Mouse (Mus musculus) embryo, embryonic 11.5 days (tissue): ENCODE data around the gene Proser3.

ENCODE experiments used
- DNase-seq: peaks from one replicate; pipeline ENCODE4 v3.0.0-alpha.2; 2012; ENCODE audit warnings: low read depth, low spot score

Proser3 gene

GRCm38 (mm10) chr7:30579950-30580349 is 27.9 kb upstream of the Proser3 start:
- no peak for DNase-seq

- no peak for DNase-seq
These were observed 20.9 kb upstream of the Proser3 start for GRCm38 (mm10) chr7:30572969-30573368.

- no peak for DNase-seq
These were observed 20.3 kb upstream of the Proser3 start for GRCm38 (mm10) chr7:30572389-30572788.

- no peak for DNase-seq
These were observed 15.5 kb upstream of the Proser3 start for GRCm38 (mm10) chr7:30567555-30567954.

- no peak for DNase-seq
These were observed 13.9 kb upstream of the Proser3 start for GRCm38 (mm10) chr7:30566033-30566432.

- no peak for DNase-seq
These were observed 13.0 kb upstream of the Proser3 start, which contains the start of gene Igflr1 for GRCm38 (mm10) chr7:30564970-30565571. Gene Igflr1 (plus strand): TSS chr7:30565427.

GRCm38 (mm10) chr7:30563906-30564280 is 11.8 kb upstream of the Proser3 start:
- DNase-seq: no peak

- peak; percentile 98 for DNase-seq
These were observed 11.2 kb upstream of the Proser3 start, which contains the start of the genes U2af1l4, Gm49396 and Psenen for GRCm38 (mm10) chr7:30563117-30563905. Gene U2af1l4 (plus strand): TSS chr7:30563301. Gene Gm49396 (plus strand): TSS chr7:30563344. Gene Psenen (minus strand): TSS chr7:30563627.

GRCm38 (mm10) chr7:30562526-30563116 is 10.5 kb upstream of the Proser3 start:
- no peak for DNase-seq

- DNase-seq: no peak
These were observed 8.2 kb upstream of the Proser3 start for GRCm38 (mm10) chr7:30560296-30560695.

GRCm38 (mm10) chr7:30559443-30559954 is 7.4 kb upstream of the Proser3 start, which contains the start of gene Lin37:
Gene Lin37 (minus strand): TSS chr7:30559838.
- DNase-seq: peak; percentile 93

- no peak for DNase-seq
These were observed 6.8 kb upstream of the Proser3 start for GRCm38 (mm10) chr7:30558656-30559442.

GRCm38 (mm10) chr7:30557901-30558514 is 5.9 kb upstream of the Proser3 start:
- no peak for DNase-seq

- DNase-seq: no peak
These were observed 4.9 kb upstream of the Proser3 start for GRCm38 (mm10) chr7:30556894-30557536.

- DNase-seq: no peak
These were observed 1.9 kb upstream of the Proser3 start for GRCm38 (mm10) chr7:30553810-30554584.

GRCm38 (mm10) chr7:30553021-30553589 is 1.0 kb upstream of the Proser3 start:
- no peak for DNase-seq

GRCm38 (mm10) chr7:30551445-30552101 is 526 bp downstream of the Proser3 start:
- DNase-seq: peak; percentile 31

- DNase-seq: no peak
These were observed 1.5 kb downstream of the Proser3 start for GRCm38 (mm10) chr7:30550603-30551002.

- DNase-seq: no peak
These were observed 2.2 kb downstream of the Proser3 start for GRCm38 (mm10) chr7:30549880-30550279.
